Mouse (Mus musculus) stomach, postnatal 0 days (tissue): ENCODE data around the gene Habp4.

Experiments
- CTCF ChIP-seq: IDR thresholded peaks from 2 replicates; pipeline ENCODE4 v1.5.1; 2016; ENCODE audit warnings: antibody characterized with exemption, low read depth, mild to moderate bottlenecking, moderate library complexity
- EP300 ChIP-seq: optimal IDR thresholded peaks from 2 replicates; pipeline ENCODE3; 2016; ENCODE audit warnings: antibody characterized with exemption

DNA sequence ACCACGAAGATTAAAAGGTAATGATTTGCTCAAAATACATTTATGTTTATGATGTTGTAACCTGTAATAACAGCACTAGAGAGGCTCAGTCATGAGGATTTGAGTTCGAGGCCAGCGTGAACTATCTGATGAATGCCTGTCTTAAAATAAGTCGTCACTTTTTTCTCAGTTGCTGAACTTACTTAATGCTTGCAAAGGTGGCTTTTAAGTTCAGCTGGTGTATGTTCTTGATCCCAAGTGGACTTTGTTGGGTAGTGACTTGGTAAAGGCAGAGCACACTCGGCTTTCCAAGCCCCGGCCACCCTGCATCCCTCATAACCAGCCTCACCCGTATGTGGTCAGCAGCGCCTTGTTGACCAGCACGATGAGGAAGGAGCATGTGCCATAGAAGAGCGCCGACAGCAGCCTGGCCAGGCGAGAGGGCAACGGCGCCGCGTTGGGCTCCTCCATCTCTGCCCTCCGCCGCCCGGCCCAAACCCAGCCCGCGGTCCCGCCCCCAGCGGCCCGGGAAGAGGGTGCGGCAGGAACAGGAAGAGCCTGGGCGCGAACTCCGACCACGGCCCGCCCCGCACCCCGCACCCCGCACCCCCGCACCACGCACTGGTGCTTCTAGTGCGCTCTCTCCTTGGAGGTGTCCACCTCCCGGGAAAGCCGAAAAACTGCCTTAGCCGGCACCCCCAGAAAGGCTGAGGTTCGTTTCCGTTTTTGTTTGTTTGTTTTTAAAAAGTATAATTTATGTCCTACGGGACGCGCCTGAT, 32.6 kb upstream of the Habp4 start, which contains the start of gene Slc35d2:
- no peak for TF ChIP-seq CTCF
- TF ChIP-seq EP300, result no peak
